Mouse (Mus musculus): ENCODE data around the gene Rpl22. TPM values are rescaled to one million over a fixed set of nuclear protein-coding genes. Genes with fewer than 3 reads are reported as not detected.

Gene Rpl22
- polyA plus RNA-seq, 1 experiment from 2014 or later = 276 TPM

GRCm38 (mm10) chr4:152303172-152303571, 22.4 kb upstream of the Rpl22 start:
- H3K27me3 ChIP-seq (ENCODE audit: insufficient read depth, poor library complexity, severe bottlenecking) = peaks cover 8% of the 10 kb centered on the region
- H3K27ac ChIP-seq = no peak overlapping the region
- H3K36me3 ChIP-seq = peaks cover 68% of the 10 kb centered on the region
- peaks cover 19% of the 10 kb centered on the region for H3K4me1 ChIP-seq (replicated peaks)
- no peaks in the 10 kb centered on the region for H3K9me3 ChIP-seq
- H3K4me3 ChIP-seq = no peak overlapping the region
- 92% methylated on average over 10 of the region's 10 CpGs for WGBS
- no peak for DNase-seq (ENCODE audit: low spot score)

GRCm38 (mm10) chr4:152304685-152305084, 20.9 kb upstream of the Rpl22 start:
- no peak overlapping the region for H3K4me3 ChIP-seq
- no peak overlapping the region for H3K27ac ChIP-seq
- H3K4me1 ChIP-seq (replicated peaks) = peaks cover 10% of the 10 kb centered on the region; the same call in 1 of the 2 replicates
- WGBS = 93% methylated on average over 6 of the region's 6 CpGs
- H3K36me3 ChIP-seq = peaks cover 75% of the 10 kb centered on the region
- H3K9me3 ChIP-seq = no peaks in the 10 kb centered on the region
- DNase-seq (ENCODE audit: low spot score) = no peak
- peaks cover 14% of the 10 kb centered on the region for H3K27me3 ChIP-seq (ENCODE audit: insufficient read depth, poor library complexity, severe bottlenecking)

GRCm38 (mm10) chr4:152305991-152306390, 19.6 kb upstream of the Rpl22 start:
- Histone ChIP-seq H3K27me3 (ENCODE audit: insufficient read depth, poor library complexity, severe bottlenecking) (peaks cover 27% of the 10 kb centered on the region), H3K27ac (no peak overlapping the region), H3K4me3 (no peak overlapping the region), H3K9me3 (no peaks in the 10 kb centered on the region), H3K4me1 (replicated peaks) (peaks cover 8% of the 10 kb centered on the region; the same call in 1 of the 2 replicates), H3K36me3 (peaks cover 62% of the 10 kb centered on the region)
- DNase-seq (ENCODE audit: low spot score) = no peak
- 91% methylated on average over 6 of the region's 6 CpGs for WGBS

- DNase-seq (ENCODE audit: low spot score) = no peak
- H3K27ac ChIP-seq = no peak overlapping the region
- peaks cover 42% of the 10 kb centered on the region for H3K27me3 ChIP-seq (ENCODE audit: insufficient read depth, poor library complexity, severe bottlenecking)
- H3K4me1 ChIP-seq (replicated peaks) = peaks cover 16% of the 10 kb centered on the region; the same call in 1 of the 2 replicates
- peaks cover 46% of the 10 kb centered on the region for H3K36me3 ChIP-seq
- WGBS = 77% methylated on average over 9 of the region's 9 CpGs
- no peaks in the 10 kb centered on the region for H3K9me3 ChIP-seq
- H3K4me3 ChIP-seq = no peak overlapping the region
Observed at GRCm38 (mm10) chr4:152307542-152307941, 18.0 kb upstream of the Rpl22 start.

GRCm38 (mm10) chr4:152312186-152312585, 13.4 kb upstream of the Rpl22 start:
- WGBS = 5% methylated on average over 14 of the region's 14 CpGs
- DNase-seq (ENCODE audit: low spot score) = no peak
- Histone ChIP-seq H3K9me3 (no peaks in the 10 kb centered on the region), H3K4me1 (replicated peaks) (peaks cover 48% of the 10 kb centered on the region), H3K4me3 (peak overlapping the region; percentile 45), H3K36me3 (peaks cover 16% of the 10 kb centered on the region), H3K27me3 (ENCODE audit: insufficient read depth, poor library complexity, severe bottlenecking) (peaks cover 89% of the 10 kb centered on the region), H3K27ac (no peak overlapping the region)

DNA sequence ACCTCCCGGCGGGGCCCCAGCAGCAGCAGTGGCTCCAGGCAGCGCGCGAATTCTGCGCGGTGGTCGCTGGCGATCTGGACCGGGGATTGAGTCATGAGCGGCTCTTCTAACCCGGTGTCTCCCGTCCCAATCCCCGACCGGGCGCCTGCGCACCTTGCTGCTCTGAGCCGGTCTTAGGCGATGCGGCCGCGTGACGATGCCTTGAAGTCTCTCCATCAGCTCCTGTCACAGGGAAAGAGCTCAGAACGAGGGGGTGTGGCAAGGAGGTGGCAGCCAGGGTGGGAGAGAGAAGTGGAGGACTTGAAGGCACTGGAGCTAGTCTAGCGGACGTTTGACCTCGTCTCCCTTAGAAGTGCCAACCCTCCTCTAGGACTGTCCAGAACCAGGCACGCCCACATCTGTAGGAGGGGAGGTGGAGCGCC, 12.3 kb upstream of the Rpl22 start:
- Histone ChIP-seq H3K27me3 (ENCODE audit: insufficient read depth, poor library complexity, severe bottlenecking) (peaks cover 99% of the 10 kb centered on the region), H3K27ac (no peak overlapping the region), H3K36me3 (peaks cover 8% of the 10 kb centered on the region; the same call in 1 of the 2 replicates), H3K4me3 (peak overlapping the region; percentile 45), H3K4me1 (replicated peaks) (peaks cover 52% of the 10 kb centered on the region), H3K9me3 (no peaks in the 10 kb centered on the region)
- peak; percentile 51 for DNase-seq (ENCODE audit: low spot score)
- under 1% methylated on average over 29 of the region's 29 CpGs for WGBS

DNA sequence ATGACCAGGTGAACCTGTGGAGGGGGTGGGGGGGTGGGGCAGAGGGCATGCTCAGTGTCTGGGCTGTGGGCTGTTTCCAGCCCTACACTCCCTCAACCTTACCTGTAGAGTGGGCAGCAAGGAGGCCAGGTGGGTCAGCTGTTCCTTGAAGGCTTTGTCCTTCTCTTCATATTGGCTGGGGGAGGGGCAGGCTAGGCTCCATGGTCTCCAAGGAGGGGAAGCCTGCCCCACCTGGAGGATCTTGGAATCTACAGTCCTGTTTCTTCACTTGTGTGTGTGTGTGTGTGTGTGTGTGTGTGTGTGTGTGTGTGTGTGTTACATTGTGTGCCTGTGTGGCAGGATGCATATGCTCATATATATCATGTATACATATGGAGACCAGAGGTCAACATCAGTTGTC, 11.6 kb upstream of the Rpl22 start:
- Histone ChIP-seq H3K36me3 (peaks cover 3% of the 10 kb centered on the region; the same call in 1 of the 2 replicates), H3K9me3 (no peaks in the 10 kb centered on the region), H3K27me3 (ENCODE audit: insufficient read depth, poor library complexity, severe bottlenecking) (peaks cover 100% of the 10 kb centered on the region), H3K4me1 (replicated peaks) (peaks cover 59% of the 10 kb centered on the region), H3K27ac (0 out of 2 replicates have a peak overlapping the region, but pooled peaks have one; percentile 8), H3K4me3 (peak overlapping the region; percentile 45)
- peak; percentile 39 for DNase-seq (ENCODE audit: low spot score)

DNA sequence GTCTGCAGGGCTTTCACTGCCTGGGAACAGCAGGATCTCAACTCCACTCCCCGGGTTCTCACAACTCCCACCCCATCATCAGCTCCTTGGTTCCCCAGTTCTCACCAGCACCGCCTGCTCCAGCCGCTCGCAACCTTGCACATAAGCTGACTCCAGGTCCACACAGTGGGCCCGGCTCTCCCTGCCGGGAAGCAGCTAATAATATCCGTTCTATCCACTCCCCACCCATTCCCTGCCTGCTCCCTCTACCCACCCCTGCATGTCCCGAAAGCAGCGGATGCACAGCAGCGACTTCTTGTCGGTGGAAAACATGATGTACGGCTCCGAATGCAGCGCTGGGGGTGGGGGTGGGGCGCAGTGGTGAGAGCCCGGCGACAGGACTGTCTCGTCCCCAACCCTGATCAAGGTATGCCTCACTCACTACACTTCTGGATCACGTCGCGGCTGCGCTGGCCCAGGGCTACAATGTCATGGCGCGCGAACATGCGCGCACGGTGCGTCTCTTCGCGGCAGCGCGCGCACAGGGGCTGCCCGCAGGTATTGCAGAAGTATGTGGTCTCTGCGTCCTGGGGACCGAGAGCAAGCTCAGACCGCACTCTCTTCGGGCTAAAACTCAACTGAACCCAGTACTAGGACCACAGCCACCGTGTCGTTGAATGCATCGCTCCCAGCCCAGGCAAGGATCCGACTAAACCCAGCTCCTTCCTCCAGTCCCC, 9.9 kb upstream of the Rpl22 start:
- Histone ChIP-seq H3K4me3 (peak overlapping the region; percentile 44), H3K27ac (no peak overlapping the region), H3K9me3 (no peaks in the 10 kb centered on the region), H3K27me3 (ENCODE audit: insufficient read depth, poor library complexity, severe bottlenecking) (peaks cover 90% of the 10 kb centered on the region), H3K4me1 (replicated peaks) (peaks cover 61% of the 10 kb centered on the region), H3K36me3 (no peaks in the 10 kb centered on the region)
- DNase-seq (ENCODE audit: low spot score) = peak; percentile 26
- WGBS = 1% methylated on average over 43 of the region's 43 CpGs

- H3K27ac ChIP-seq = no peak overlapping the region
- no peak overlapping the region for H3K4me3 ChIP-seq
- WGBS = 92% methylated on average over 6 of the region's 6 CpGs
- no peaks in the 10 kb centered on the region for H3K9me3 ChIP-seq
- no peaks in the 10 kb centered on the region for H3K36me3 ChIP-seq
- peaks cover 57% of the 10 kb centered on the region for H3K4me1 ChIP-seq (replicated peaks)
- DNase-seq (ENCODE audit: low spot score) = no peak
- peaks cover 75% of the 10 kb centered on the region for H3K27me3 ChIP-seq (ENCODE audit: insufficient read depth, poor library complexity, severe bottlenecking)
Observed at GRCm38 (mm10) chr4:152317631-152318033, 7.9 kb upstream of the Rpl22 start.

GRCm38 (mm10) chr4:152318517-152319234, 6.9 kb upstream of the Rpl22 start, which contains the start of gene Rnf207:
Gene Rnf207, minus strand, starts transcription at chr4:152318993.
- Histone ChIP-seq H3K9me3 (no peaks in the 10 kb centered on the region), H3K27me3 (ENCODE audit: insufficient read depth, poor library complexity, severe bottlenecking) (peaks cover 65% of the 10 kb centered on the region), H3K27ac (peak within 1 kb of the TSS; percentile 37; the same call in 1 of the 2 replicates), H3K36me3 (no peaks in the 10 kb centered on the region), H3K4me3 (peak within 1 kb of the TSS; percentile 42), H3K4me1 (replicated peaks) (peaks cover 50% of the 10 kb centered on the region)
- peak; percentile 59 for DNase-seq (ENCODE audit: low spot score)
- 4% methylated on average over 26 of the region's 26 CpGs for whole genome bisulfite sequencing

- H3K9me3 ChIP-seq = no peaks in the 10 kb centered on the region
- no peaks in the 10 kb centered on the region for H3K36me3 ChIP-seq
- H3K27me3 ChIP-seq (ENCODE audit: insufficient read depth, poor library complexity, severe bottlenecking) = peaks cover 37% of the 10 kb centered on the region
- peak overlapping the region; percentile 35; the same call in 1 of the 2 replicates for H3K27ac ChIP-seq
- DNase-seq (ENCODE audit: low spot score) = no peak
- no peak overlapping the region for H3K4me3 ChIP-seq
- peaks cover 31% of the 10 kb centered on the region for H3K4me1 ChIP-seq (replicated peaks)
- 61% methylated on average over 5 of the region's 5 CpGs for WGBS
Observed at GRCm38 (mm10) chr4:152321464-152321863, 4.1 kb upstream of the Rpl22 start.

DNA sequence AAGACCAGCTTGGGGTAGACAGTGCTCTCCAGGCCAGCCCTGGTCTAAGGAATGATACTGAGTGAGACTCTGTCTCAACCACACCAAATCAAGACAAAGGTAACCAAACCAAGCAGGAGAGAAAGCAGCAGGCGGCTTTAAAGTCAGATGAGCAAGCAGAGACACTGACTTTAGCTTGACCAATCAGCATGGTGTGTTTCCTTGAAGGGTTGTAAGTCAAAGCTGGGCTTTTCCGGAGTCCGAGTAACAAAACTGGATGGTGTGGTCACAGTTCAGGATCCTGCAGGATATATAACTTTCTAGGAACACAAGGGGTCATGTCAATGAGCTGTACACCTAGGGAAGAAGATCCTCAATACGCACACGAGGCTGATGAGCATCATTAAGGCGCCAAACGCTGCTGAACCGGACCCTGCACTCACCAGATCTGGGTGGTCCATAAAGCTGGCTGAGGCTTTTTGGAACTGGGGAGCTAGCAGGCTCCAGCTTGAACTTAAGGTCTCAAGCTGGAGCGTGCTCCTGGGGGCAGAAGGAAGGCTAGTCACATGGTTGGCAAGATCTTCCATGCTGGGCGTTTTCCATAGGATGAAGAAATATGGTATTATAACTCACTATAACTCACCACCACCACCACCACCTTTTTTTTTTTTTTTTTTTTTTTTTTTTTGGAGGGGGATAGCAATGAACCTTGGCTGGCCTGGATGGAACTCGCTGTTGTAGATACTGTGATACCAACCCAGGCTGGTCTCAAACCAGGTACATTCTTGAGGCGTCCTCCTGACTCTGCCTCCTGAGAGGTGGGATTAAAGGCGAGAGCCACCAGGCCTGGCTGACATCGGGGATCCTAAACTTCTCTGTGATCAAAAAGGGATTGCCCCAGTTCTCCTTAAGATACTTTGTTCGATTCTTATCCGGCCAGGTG, 640 bp upstream of the Rpl22 start:
- H3K27me3 ChIP-seq (ENCODE audit: insufficient read depth, poor library complexity, severe bottlenecking) = peaks cover 6% of the 10 kb centered on the region; the same call in 1 of the 2 replicates
- peaks cover 28% of the 10 kb centered on the region for H3K36me3 ChIP-seq
- H3K4me3 ChIP-seq = peak overlapping the region; percentile 99
- no peak for DNase-seq (ENCODE audit: low spot score)
- H3K4me1 ChIP-seq (replicated peaks) = peaks cover 32% of the 10 kb centered on the region
- 57% methylated on average over 16 of the region's 16 CpGs for WGBS
- H3K27ac ChIP-seq = peak overlapping the region; percentile 97
- no peaks in the 10 kb centered on the region for H3K9me3 ChIP-seq
